Comparison of ENCODE assay signal across 15 mouse cellular contexts in genomic region chr9:121148602-121149001, GRCm38 (mm10).
DNase-seq lines count a peak whose midpoint lies in the region; ATAC-seq and TF ChIP-seq lines count a peak whose summit lies in the region.
"Had no signal": no experiment of that assay in that cellular context is flagged by ENCODE, and none has a peak within 500 bp of the region (broad histone marks: within the 10 kb centered on the region; RNA-seq: fewer than 3 reads in every experiment).

No protein-coding gene starts in this region.

- H3K9ac ChIP-seq in forebrain, embryonic 15.5 days (replicated peaks): no peak overlapping the region
- H3K9ac ChIP-seq in hindbrain, postnatal 0 days (replicated peaks; ENCODE audit: low read length): no peak overlapping the region
- H3K9ac ChIP-seq in hindbrain, embryonic 13.5 days: no peak overlapping the region
- H3K9ac ChIP-seq: liver, embryonic 15.5 days had no signal

- H3K27ac ChIP-seq in forebrain, embryonic 10.5 days: peak overlapping the region; percentile 36; the same call in 1 of the 2 replicates
- no peak overlapping the region for H3K27ac ChIP-seq in forebrain, embryonic 15.5 days (replicated peaks)
- H3K27ac ChIP-seq in hindbrain, postnatal 0 days: no peak overlapping the region; the same call in 1 of the 2 replicates
- H3K27ac ChIP-seq in hindbrain, embryonic 13.5 days: no peak overlapping the region
- H3K27ac ChIP-seq: liver, embryonic 15.5 days had no signal

- peaks cover 14% of the 10 kb centered on the region for H3K36me3 ChIP-seq in forebrain, embryonic 10.5 days (replicated peaks)
- H3K36me3 ChIP-seq in forebrain, embryonic 15.5 days: no peaks in the 10 kb centered on the region
- no peaks in the 10 kb centered on the region for H3K36me3 ChIP-seq in hindbrain, postnatal 0 days (ENCODE audit: insufficient read depth, low read length)
- H3K36me3 ChIP-seq in hindbrain, embryonic 13.5 days: no peaks in the 10 kb centered on the region
- H3K36me3 ChIP-seq: G1E; liver, embryonic 15.5 days had no signal

- no peak overlapping the region for H3K4me3 ChIP-seq in forebrain, embryonic 10.5 days
- H3K4me3 ChIP-seq in forebrain, embryonic 15.5 days: no peak overlapping the region
- H3K4me3 ChIP-seq in hindbrain, postnatal 0 days (ENCODE audit: low read length): no peak overlapping the region
- H3K4me3 ChIP-seq in hindbrain, embryonic 13.5 days: no peak overlapping the region
- H3K4me3 ChIP-seq: erythroblast, embryonic 14.5 days; liver, embryonic 15.5 days had no signal

- no peak for TF ChIP-seq POLR2A in brain, embryonic 14.5 days (IDR thresholded peaks at IDR 0.05; ENCODE audit: borderline replicate concordance, extremely low read depth, insufficient read depth, insufficient read length, poor library complexity, severe bottlenecking)

- WGBS in forebrain, embryonic 10.5 days: 12% methylated on average over 3 of the region's 3 CpGs
- WGBS in forebrain, embryonic 15.5 days: 31% methylated on average over 3 of the region's 3 CpGs
- 26% methylated on average over 3 of the region's 3 CpGs for WGBS in hindbrain, postnatal 0 days
- WGBS in hindbrain, embryonic 13.5 days: 28% methylated on average over 3 of the region's 3 CpGs

- no peak overlapping the region for H3K4me2 ChIP-seq in forebrain, embryonic 15.5 days (replicated peaks)
- H3K4me2 ChIP-seq in hindbrain, postnatal 0 days (ENCODE audit: low read depth, low read length): no peak overlapping the region
- H3K4me2 ChIP-seq in hindbrain, embryonic 13.5 days: no peak overlapping the region
- H3K4me2 ChIP-seq: liver, embryonic 15.5 days had no signal

- peaks cover 29% of the 10 kb centered on the region for H3K4me1 ChIP-seq in forebrain, embryonic 10.5 days
- no peaks in the 10 kb centered on the region for H3K4me1 ChIP-seq in forebrain, embryonic 15.5 days
- H3K4me1 ChIP-seq in hindbrain, postnatal 0 days (ENCODE audit: insufficient read depth, low read length): 0 out of 2 replicates have a peak, but pooled peaks cover 5% of the 10 kb centered on the region
- H3K4me1 ChIP-seq in hindbrain, embryonic 13.5 days (replicated peaks): peaks cover 19% of the 10 kb centered on the region
- H3K4me1 ChIP-seq: liver, embryonic 15.5 days had no signal

- DNase-seq in forebrain, embryonic 10.5 days (ENCODE audit: extremely low spot score, low spot score): no peak
- peak; percentile 46 for DNase-seq in hindbrain, postnatal 0 days (ENCODE audit: low spot score)
- peak; percentile 27 for DNase-seq in brain, embryonic 14.5 days (ENCODE audit: low read depth)
- DNase-seq in ovary, postnatal 36 days (ENCODE audit: low spot score): peak; percentile 65
- DNase-seq in thymus, postnatal 4 days: no peak
- DNase-seq in urinary bladder, postnatal 4 days (ENCODE audit: low spot score in 2 of 2): no peak
- DNase-seq: kidney, adult 18-20 months; kidney, postnatal 4 days; left cerebral cortex, postnatal 4 days; thymus, postnatal 25 days had no signal

- no peaks in the 10 kb centered on the region for H3K27me3 ChIP-seq in forebrain, embryonic 10.5 days (ENCODE audit: poor library complexity, severe bottlenecking)
- no peaks in the 10 kb centered on the region for H3K27me3 ChIP-seq in forebrain, embryonic 15.5 days
- H3K27me3 ChIP-seq in hindbrain, postnatal 0 days (ENCODE audit: insufficient read depth, low read length): no peaks in the 10 kb centered on the region
- no peaks in the 10 kb centered on the region for H3K27me3 ChIP-seq in hindbrain, embryonic 13.5 days
- H3K27me3 ChIP-seq: liver, embryonic 15.5 days had no signal

- ATAC-seq in forebrain, embryonic 15.5 days (replicated peaks): no peak
- ATAC-seq in hindbrain, postnatal 0 days: no peak
- no peak for ATAC-seq in hindbrain, embryonic 13.5 days (ENCODE audit: low FRiP score)

- 0 out of 2 replicates have a peak, but pooled peaks have one; percentile 8 for TF ChIP-seq CTCF in hindbrain, postnatal 0 days (IDR thresholded peaks at IDR 0.05; ENCODE audit: low read depth)
- no peak for TF ChIP-seq CTCF in brain, embryonic 14.5 days (IDR thresholded peaks at IDR 0.05; ENCODE audit: borderline replicate concordance, extremely low read depth, insufficient read depth, insufficient read length)

- H3K9me3 ChIP-seq in forebrain, embryonic 10.5 days: no peaks in the 10 kb centered on the region
- H3K9me3 ChIP-seq in forebrain, embryonic 15.5 days: no peaks in the 10 kb centered on the region
- H3K9me3 ChIP-seq in hindbrain, postnatal 0 days (ENCODE audit: low read length): no peaks in the 10 kb centered on the region
- no peaks in the 10 kb centered on the region for H3K9me3 ChIP-seq in hindbrain, embryonic 13.5 days
- H3K9me3 ChIP-seq: liver, embryonic 15.5 days had no signal

Comparison
In these comparisons a context has a peak if more than half of its experiments do, and no peak if none do; other contexts are left out.
1. DNase-seq: peak in hindbrain, postnatal 0 days (single experiment), brain, embryonic 14.5 days (single experiment) and ovary, postnatal 36 days (single experiment); none in forebrain, embryonic 10.5 days (single experiment), thymus, postnatal 4 days (single experiment) and urinary bladder, postnatal 4 days (0 of 2).